Mouse (Mus musculus): Measurements from ENCODE around the gene Klf2. TPM values are rescaled to one million over a fixed set of nuclear protein-coding genes. Genes with fewer than 3 reads are reported as not detected.

Gene Klf2
- total and polyA plus RNA-seq, 2 experiments from 2014 or later, result 4.0 to 9.5 TPM

DNA sequence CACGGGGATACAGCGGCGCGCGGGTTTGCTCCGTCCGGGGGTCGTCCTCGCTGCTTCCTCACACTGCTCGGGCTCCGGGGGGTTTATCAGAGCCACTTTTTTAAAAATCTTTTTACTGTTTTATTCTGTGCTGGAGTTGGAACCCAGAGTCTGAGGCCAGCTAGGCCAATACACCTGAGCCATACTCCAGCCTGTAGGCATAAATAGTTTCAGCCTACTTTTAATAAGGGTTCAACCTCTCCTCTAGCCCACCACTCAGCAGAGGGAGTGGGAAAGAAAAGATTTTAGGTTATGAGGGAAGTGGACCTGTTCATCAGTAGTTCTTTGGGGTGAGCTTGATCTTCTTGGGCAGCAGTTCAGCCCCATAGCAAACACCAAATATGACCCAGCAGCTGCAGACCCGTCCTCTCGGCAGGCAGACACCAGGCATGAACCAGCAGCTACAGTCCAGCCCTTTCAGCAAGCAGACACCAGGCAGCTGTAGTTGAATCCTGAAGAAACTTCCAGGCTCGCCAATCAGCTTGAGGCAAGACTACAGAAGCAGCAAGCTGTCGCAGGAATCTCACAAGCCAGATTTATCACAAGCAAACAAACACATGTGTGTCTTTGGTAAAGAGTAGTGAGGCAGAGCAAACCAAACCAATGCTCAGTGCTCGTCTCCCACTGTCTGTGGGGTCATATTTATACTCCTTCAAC, 13.5 kb upstream of the Klf2 start, which contains the start of gene Gm10282:
Gene Gm10282 (minus strand): TSS at position 51 of the 696 bp plus-strand sequence.
- Histone ChIP-seq H3K27me3 (ENCODE audit: insufficient read depth, low read length) (no peaks in the 10 kb centered on the region), H3K9me3 (ENCODE audit: low read length) (no peaks in the 10 kb centered on the region), H3K27ac (ENCODE audit: low read depth, low read length) (no peak within 1 kb of the TSS), H3K4me2 (ENCODE audit: low read depth) (no peak within 1 kb of the TSS), H3K4me3 (ENCODE audit: low read depth, low read length) (no peak within 1 kb of the TSS), H3K4me1 (ENCODE audit: insufficient read depth) (no peaks in the 10 kb centered on the region), H3K9ac (no peak within 1 kb of the TSS), H3K36me3 (ENCODE audit: insufficient read depth) (no peaks in the 10 kb centered on the region)
- 75% methylated on average over 14 of the region's 16 CpGs for WGBS
- TF ChIP-seq CTCF (IDR thresholded peaks at IDR 0.05; ENCODE audit: low read depth), result no peak
- DNase-seq (no peak), ATAC-seq (no peak)

DNA sequence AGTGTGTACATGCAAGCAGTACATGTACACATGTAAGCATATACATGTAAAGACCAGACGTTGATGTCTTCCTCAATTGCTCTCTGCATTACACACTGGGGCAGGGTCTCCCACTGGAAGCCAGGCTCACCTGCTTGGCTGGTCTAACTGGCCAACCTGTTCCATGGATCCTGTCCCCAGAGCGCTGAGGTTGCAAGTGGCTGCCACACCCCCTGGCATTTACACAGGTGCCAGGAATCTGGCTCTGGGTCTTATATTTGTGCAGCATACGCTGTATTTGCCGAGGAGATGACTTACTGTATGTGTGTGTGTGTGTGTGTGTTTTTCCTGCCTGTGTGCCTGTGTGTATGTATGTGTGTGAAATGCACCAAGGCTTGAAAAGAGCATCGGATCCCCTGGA, 11.9 kb upstream of the Klf2 start:
- 90% methylated on average over 5 of the region's 5 CpGs for WGBS
- ATAC-seq, result no peak
- no peak for DNase-seq

DNA sequence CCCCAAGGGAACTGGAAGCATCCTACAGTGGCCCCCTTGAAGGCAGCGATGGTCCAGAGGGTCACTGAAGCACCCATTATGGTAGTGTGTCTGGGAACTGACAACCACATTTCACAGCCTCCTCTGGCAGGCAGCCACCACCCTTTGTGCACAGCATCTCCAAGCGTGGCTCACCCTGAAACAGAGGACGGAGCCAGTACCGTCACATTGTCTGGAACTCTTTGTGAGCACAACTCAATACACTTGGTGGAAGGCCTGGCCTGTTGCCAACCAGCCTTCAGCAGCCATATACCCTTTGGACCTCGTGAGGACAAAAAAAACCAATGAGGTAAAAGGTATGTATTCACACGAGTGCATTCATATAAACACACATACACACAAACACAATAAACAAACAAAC, 10.6 kb upstream of the Klf2 start:
- ATAC-seq, result no peak
- WGBS, result 11% methylated on average over 6 of the region's 6 CpGs

More for the DNA sequence above, 11.9 kb upstream of the Klf2 start:
- Histone ChIP-seq H3K9ac (no peak overlapping the region), H3K36me3 (ENCODE audit: insufficient read depth) (no peaks in the 10 kb centered on the region), H3K4me2 (ENCODE audit: low read depth) (no peak overlapping the region), H3K27ac (ENCODE audit: low read depth, low read length) (no peak overlapping the region), H3K27me3 (ENCODE audit: insufficient read depth, low read length) (no peaks in the 10 kb centered on the region), H3K9me3 (ENCODE audit: low read length) (no peaks in the 10 kb centered on the region), H3K4me3 (ENCODE audit: low read depth, low read length) (no peak overlapping the region), H3K4me1 (ENCODE audit: insufficient read depth) (no peaks in the 10 kb centered on the region)
- no peak for TF ChIP-seq CTCF (IDR thresholded peaks at IDR 0.05; ENCODE audit: low read depth)

DNA sequence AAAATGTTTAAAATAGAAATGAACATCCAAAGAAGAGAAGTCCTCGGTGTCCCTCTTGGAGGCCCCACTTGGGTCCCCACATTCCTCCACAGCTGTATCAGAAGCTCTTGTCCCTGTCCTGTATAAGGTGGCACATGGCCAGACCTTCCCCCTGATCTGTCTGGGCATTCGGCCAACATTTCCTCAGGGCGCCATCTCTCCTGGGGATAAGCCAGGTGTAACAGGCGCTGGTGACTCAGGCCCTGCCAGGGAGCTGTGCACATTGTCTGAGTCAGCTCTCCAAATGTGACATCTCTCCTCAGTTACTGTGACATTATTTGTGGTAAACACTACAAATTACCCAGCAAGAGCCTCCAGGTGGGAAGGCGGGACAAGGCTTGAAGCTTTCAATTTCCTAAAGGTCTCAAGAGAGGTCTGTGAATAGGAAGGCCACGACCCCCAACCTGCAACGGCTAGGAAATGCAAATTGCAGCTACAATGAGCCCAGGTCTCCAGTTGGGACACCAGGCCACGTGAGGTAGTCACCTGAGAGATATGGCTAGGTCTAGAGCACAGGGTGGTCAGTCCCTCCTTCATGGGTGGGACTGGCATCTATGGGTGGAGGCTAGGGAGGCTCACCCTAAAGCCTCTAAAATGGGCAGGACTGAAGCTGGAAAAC, 7.9 kb upstream of the Klf2 start:
- Histone ChIP-seq H3K4me1 (ENCODE audit: insufficient read depth) (no peaks in the 10 kb centered on the region), H3K27me3 (ENCODE audit: insufficient read depth, low read length) (no peaks in the 10 kb centered on the region), H3K9ac (no peak overlapping the region), H3K4me2 (ENCODE audit: low read depth) (no peak overlapping the region), H3K9me3 (ENCODE audit: low read length) (no peaks in the 10 kb centered on the region), H3K36me3 (ENCODE audit: insufficient read depth) (no peaks in the 10 kb centered on the region), H3K27ac (ENCODE audit: low read depth, low read length) (no peak overlapping the region), H3K4me3 (ENCODE audit: low read depth, low read length) (no peak overlapping the region)
- no peak for TF ChIP-seq CTCF (IDR thresholded peaks at IDR 0.05; ENCODE audit: low read depth)
- WGBS, result 28% methylated on average over 8 of the region's 8 CpGs
- DNase-seq (peak; percentile 24), ATAC-seq (peak; percentile 34; the same call in 1 of the 2 replicates)

More for the DNA sequence above, 10.6 kb upstream of the Klf2 start:
- no peak overlapping the region for H3K9ac ChIP-seq
- no peak for TF ChIP-seq CTCF (IDR thresholded peaks at IDR 0.05; ENCODE audit: low read depth)
- DNase-seq, result no peak
- no peaks in the 10 kb centered on the region for H3K9me3 ChIP-seq (ENCODE audit: low read length)
- H3K4me3 ChIP-seq (ENCODE audit: low read depth, low read length), result no peak overlapping the region
- no peak overlapping the region for H3K4me2 ChIP-seq (ENCODE audit: low read depth)
- no peaks in the 10 kb centered on the region for H3K27me3 ChIP-seq (ENCODE audit: insufficient read depth, low read length)
- no peaks in the 10 kb centered on the region for H3K4me1 ChIP-seq (ENCODE audit: insufficient read depth)
- no peak overlapping the region for H3K27ac ChIP-seq (ENCODE audit: low read depth, low read length)
- no peaks in the 10 kb centered on the region for H3K36me3 ChIP-seq (ENCODE audit: insufficient read depth)

DNA sequence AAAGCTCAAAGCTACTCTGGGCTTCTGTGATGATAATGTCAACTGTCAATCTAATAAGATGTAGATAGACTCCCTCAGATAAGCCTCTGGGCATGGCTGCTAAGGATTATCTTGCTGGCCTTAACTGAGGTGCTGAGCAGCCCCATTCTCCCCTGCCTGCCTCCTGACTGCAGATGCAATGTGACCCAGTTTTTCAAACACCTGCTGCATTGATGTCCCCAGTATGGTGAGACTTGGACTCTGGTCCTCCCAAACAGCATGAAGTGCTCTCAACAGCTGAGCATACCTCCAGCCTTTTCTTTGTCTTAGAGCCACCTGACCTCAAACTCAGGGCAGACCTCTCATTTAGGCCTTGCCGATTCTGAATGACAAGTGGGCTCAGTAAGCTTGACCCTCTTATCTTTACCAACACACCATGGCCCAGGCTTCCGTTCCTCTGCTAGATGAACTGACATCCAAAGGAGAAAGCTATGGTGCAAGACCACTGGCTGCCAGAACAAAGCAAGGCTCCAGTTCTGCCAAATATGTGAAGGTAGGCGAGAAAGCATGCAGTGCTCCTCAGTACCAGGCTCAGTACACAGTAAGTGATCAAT, 5.8 kb upstream of the Klf2 start:
- Histone ChIP-seq H3K4me3 (ENCODE audit: low read depth, low read length) (no peak overlapping the region), H3K4me1 (ENCODE audit: insufficient read depth) (no peaks in the 10 kb centered on the region), H3K27me3 (ENCODE audit: insufficient read depth, low read length) (no peaks in the 10 kb centered on the region), H3K36me3 (ENCODE audit: insufficient read depth) (no peaks in the 10 kb centered on the region), H3K9ac (no peak overlapping the region), H3K9me3 (ENCODE audit: low read length) (no peaks in the 10 kb centered on the region), H3K4me2 (ENCODE audit: low read depth) (no peak overlapping the region), H3K27ac (ENCODE audit: low read depth, low read length) (no peak overlapping the region)
- no peak for TF ChIP-seq CTCF (IDR thresholded peaks at IDR 0.05; ENCODE audit: low read depth)
- ATAC-seq (no peak), DNase-seq (no peak)
- WGBS, result 86% methylated on average over 3 of the region's 3 CpGs

DNA sequence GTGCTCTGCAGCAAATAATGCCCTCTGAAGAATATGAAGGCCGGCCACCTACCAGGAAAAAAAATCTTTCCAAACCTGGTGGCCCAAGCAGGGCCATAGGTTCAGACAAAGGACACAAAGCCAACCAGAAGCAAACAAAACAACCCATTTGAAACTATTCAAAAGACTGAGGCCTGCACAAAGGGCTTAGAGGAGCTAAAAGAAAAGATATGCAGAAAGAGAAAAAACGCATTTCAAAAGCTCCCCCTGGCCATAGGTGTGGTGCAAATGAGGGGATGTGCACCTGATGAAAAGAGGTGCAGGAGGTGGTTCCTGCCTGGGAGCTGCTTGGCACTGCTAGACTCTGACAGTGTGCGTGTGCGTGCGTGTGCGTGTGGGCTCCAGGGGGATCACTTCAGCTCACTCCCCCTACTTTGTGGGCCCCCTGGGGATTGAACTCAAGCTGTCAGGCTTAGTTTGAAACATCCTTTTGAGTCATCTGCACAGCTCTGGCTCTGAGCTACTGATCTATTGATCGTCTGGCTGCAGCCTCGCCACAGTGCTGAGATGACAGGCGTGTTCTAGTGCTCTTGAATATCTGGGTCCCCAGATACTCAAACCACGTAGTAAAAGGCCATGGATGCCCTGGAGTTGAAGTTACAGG, 2.7 kb upstream of the Klf2 start:
- Histone ChIP-seq H3K4me3 (ENCODE audit: low read depth, low read length) (no peak overlapping the region), H3K9me3 (ENCODE audit: low read length) (no peaks in the 10 kb centered on the region), H3K4me2 (ENCODE audit: low read depth) (no peak overlapping the region), H3K27me3 (ENCODE audit: insufficient read depth, low read length) (peaks cover 17% of the 10 kb centered on the region), H3K4me1 (ENCODE audit: insufficient read depth) (no peaks in the 10 kb centered on the region), H3K27ac (ENCODE audit: low read depth, low read length) (no peak overlapping the region), H3K36me3 (ENCODE audit: insufficient read depth) (no peaks in the 10 kb centered on the region), H3K9ac (no peak overlapping the region)
- DNase-seq (no peak), ATAC-seq (no peak)
- TF ChIP-seq CTCF (IDR thresholded peaks at IDR 0.05; ENCODE audit: low read depth), result no peak
- 10% methylated on average over 10 of the region's 10 CpGs for WGBS
